Mouse (Mus musculus) adrenal gland, postnatal 25 days (tissue): ENCODE data around the gene Mei1. TPM values are rescaled to one million over a fixed set of nuclear protein-coding genes. Genes with fewer than 3 reads are reported as not detected.

Experiments used
- DNase-seq: peaks from one replicate; pipeline ENCODE4 v3.0.0; 2021; ENCODE audit warnings: mixed read lengths
- total RNA-seq: library from RNA; stranded (reverse); gene quantifications from 2 replicates; pipeline ENCODE4 v1.2.3, GENCODE M21; 2021

The Mei1 gene
- total RNA-seq, 1 experiment from 2014 or later: 4.3 TPM

- DNase-seq: no peak
These were observed 82.2 kb downstream of the Mei1 start for GRCm38 (mm10) chr15:82152022-82152421.

GRCm38 (mm10) chr15:82152435-82152834 is 82.6 kb downstream of the Mei1 start:
- DNase-seq: no peak

GRCm38 (mm10) chr15:82156298-82156697 is 86.5 kb downstream of the Mei1 start:
- no peak for DNase-seq

GRCm38 (mm10) chr15:82156902-82157301 is 87.1 kb downstream of the Mei1 start:
- no peak for DNase-seq

- no peak for DNase-seq
These were observed 88.6 kb downstream of the Mei1 start for GRCm38 (mm10) chr15:82158243-82159035.

- no peak for DNase-seq
These were observed 89.7 kb downstream of the Mei1 start for GRCm38 (mm10) chr15:82159471-82159870.

GRCm38 (mm10) chr15:82160731-82161640 is 91.2 kb downstream of the Mei1 start:
- DNase-seq: no peak

GRCm38 (mm10) chr15:82161965-82162600 is 92.3 kb downstream of the Mei1 start:
- DNase-seq: no peak

GRCm38 (mm10) chr15:82163356-82164060 is 93.7 kb downstream of the Mei1 start:
- no peak for DNase-seq

- DNase-seq: no peak
These were observed 94.2 kb downstream of the Mei1 start for GRCm38 (mm10) chr15:82164061-82164399.

GRCm38 (mm10) chr15:82164496-82164895 is 94.7 kb downstream of the Mei1 start:
- DNase-seq: no peak

- DNase-seq: peak; percentile 79
These were observed 95.8 kb downstream of the Mei1 start for GRCm38 (mm10) chr15:82165332-82166239.

GRCm38 (mm10) chr15:82166240-82167100 is 96.7 kb downstream of the Mei1 start:
- no peak for DNase-seq

GRCm38 (mm10) chr15:82167201-82168168 is 97.7 kb downstream of the Mei1 start:
- DNase-seq: no peak

- DNase-seq: no peak
These were observed 99.9 kb downstream of the Mei1 start for GRCm38 (mm10) chr15:82169671-82170070.

GRCm38 (mm10) chr15:82170437-82171377 is 100.9 kb downstream of the Mei1 start:
- DNase-seq: no peak

GRCm38 (mm10) chr15:82172648-82173047 is 102.9 kb downstream of the Mei1 start:
- no peak for DNase-seq

GRCm38 (mm10) chr15:82175091-82175490 is 105.3 kb downstream of the Mei1 start:
- no peak for DNase-seq
